ENCODE assay signal across 14 mouse cellular contexts in the genomic region with DNA sequence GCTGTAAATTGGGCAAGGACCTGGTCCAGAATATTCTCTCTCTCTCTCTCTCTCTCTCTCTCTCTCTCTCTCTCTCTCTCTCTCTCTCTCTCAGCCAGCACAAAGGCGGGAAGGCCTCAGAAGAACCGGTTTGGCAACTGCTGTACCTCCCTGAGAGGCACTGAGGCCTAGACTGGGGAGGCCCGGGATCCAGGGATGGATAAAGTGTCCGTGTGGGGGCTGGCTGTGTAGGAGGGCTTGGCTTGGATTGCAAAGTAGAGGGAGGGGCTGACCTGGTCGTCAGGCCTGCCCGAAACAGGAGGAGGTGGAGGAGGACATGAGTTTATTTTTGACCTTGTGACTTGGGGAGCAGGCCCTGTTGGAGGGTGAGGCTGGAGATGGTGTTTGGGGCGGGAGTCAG. TPM values are rescaled to one million over a fixed set of nuclear protein-coding genes. Genes with fewer than 3 reads are reported as not detected.
DNase-seq lines count a peak whose midpoint lies in the region; ATAC-seq and TF ChIP-seq lines count a peak whose summit lies in the region.
"Had no signal": no experiment of that assay in that cellular context is flagged by ENCODE, and none has a peak within 500 bp of the region (broad histone marks: within the 10 kb centered on the region; RNA-seq: fewer than 3 reads in every experiment).

No protein-coding gene starts in this region.

- H3K9ac ChIP-seq in intestine, embryonic 16.5 days (ENCODE audit: low read depth, low read length) = peak overlapping the region; percentile 46; the same call in 1 of the 2 replicates
- H3K9ac ChIP-seq in stomach, embryonic 14.5 days (replicated peaks; ENCODE audit: low read depth, low read length) = no peak overlapping the region
- H3K9ac ChIP-seq: hindbrain, embryonic 12.5 days; limb, embryonic 12.5 days had no signal

- no peaks in the 10 kb centered on the region for H3K36me3 ChIP-seq in intestine, embryonic 16.5 days (ENCODE audit: control insufficient read depth, insufficient read depth, low read length)
- H3K36me3 ChIP-seq in stomach, embryonic 14.5 days (ENCODE audit: control insufficient read depth, insufficient read depth, low read length) = no peaks in the 10 kb centered on the region
- H3K36me3 ChIP-seq: hindbrain, embryonic 12.5 days; limb, embryonic 12.5 days had no signal

- H3K27me3 ChIP-seq in intestine, embryonic 16.5 days (replicated peaks; ENCODE audit: control insufficient read depth, insufficient read depth, low read length) = no peaks in the 10 kb centered on the region
- H3K27me3 ChIP-seq in stomach, embryonic 14.5 days (ENCODE audit: control insufficient read depth, insufficient read depth, low read length) = no peaks in the 10 kb centered on the region
- H3K27me3 ChIP-seq: hindbrain, embryonic 12.5 days; limb, embryonic 12.5 days had no signal

- peak; percentile 81 for ATAC-seq in intestine, embryonic 16.5 days
- peak; percentile 89 for ATAC-seq in stomach, embryonic 14.5 days (ENCODE audit: insufficient number of reproducible peaks, insufficient read depth, low FRiP score, low read depth)

- H3K4me1 ChIP-seq in intestine, embryonic 16.5 days (ENCODE audit: control insufficient read depth, insufficient read depth, low read length) = peaks cover 24% of the 10 kb centered on the region
- 0 out of 2 replicates have a peak, but pooled peaks cover 4% of the 10 kb centered on the region for H3K4me1 ChIP-seq in stomach, embryonic 14.5 days (ENCODE audit: control insufficient read depth, insufficient read depth, low read length)
- H3K4me1 ChIP-seq: hindbrain, embryonic 12.5 days; limb, embryonic 12.5 days had no signal

- 28% methylated on average over 7 of the region's 7 CpGs for WGBS in intestine, embryonic 16.5 days
- WGBS in stomach, embryonic 14.5 days = 28% methylated on average over 7 of the region's 7 CpGs

- no peak overlapping the region for H3K4me2 ChIP-seq in intestine, embryonic 16.5 days (ENCODE audit: low read depth, low read length)
- H3K4me2 ChIP-seq in stomach, embryonic 14.5 days (replicated peaks; ENCODE audit: low read depth, low read length) = no peak overlapping the region
- H3K4me2 ChIP-seq: hindbrain, embryonic 12.5 days; limb, embryonic 12.5 days had no signal

- TF ChIP-seq CTCF in left cerebral cortex, adult 2 months (IDR thresholded peaks at IDR 0.05) = no peak

- intact Hi-C loops in left cerebral cortex, adult 2 months (cut with DNase I) = no loop called here

- peak; percentile 2 for DNase-seq in kidney, adult 11 months
- DNase-seq in kidney, adult 8-10 months = no peak
- DNase-seq in R1 (ENCODE audit: low read depth, low spot score) = peak; percentile 55
- DNase-seq in spleen, postnatal 4 days (ENCODE audit: low spot score in 2 of 2) = no peak
- no peak for DNase-seq in B cell, adult 2 months
- no peak for DNase-seq in left cerebral cortex, adult 2 months (ENCODE audit: extremely low spot score in 1 of 2, low spot score in 2 of 2)
- DNase-seq: adrenal gland, adult 2 months; heart, adult 2 months; layer of hippocampus, adult 9-11 months had no signal

- no peak overlapping the region for H3K4me3 ChIP-seq in intestine, embryonic 16.5 days (ENCODE audit: low read length)
- no peak overlapping the region for H3K4me3 ChIP-seq in stomach, embryonic 14.5 days (ENCODE audit: low read depth, low read length)
- H3K4me3 ChIP-seq in left cerebral cortex, adult 2 months = no peak overlapping the region
- H3K4me3 ChIP-seq: heart, adult 2 months; hindbrain, embryonic 12.5 days; limb, embryonic 12.5 days had no signal

- H3K27ac ChIP-seq in intestine, embryonic 16.5 days (ENCODE audit: low read length) = peak overlapping the region; percentile 55; the same call in 1 of the 2 replicates
- H3K27ac ChIP-seq in stomach, embryonic 14.5 days (ENCODE audit: low read length) = peak overlapping the region; percentile 57
- no peak overlapping the region for H3K27ac ChIP-seq in left cerebral cortex, adult 2 months
- H3K27ac ChIP-seq: heart, adult 2 months; hindbrain, embryonic 12.5 days; limb, embryonic 12.5 days; macrophage had no signal

- H3K9me3 ChIP-seq in intestine, embryonic 16.5 days (ENCODE audit: control insufficient read depth, low read length) = no peaks in the 10 kb centered on the region
- H3K9me3 ChIP-seq in stomach, embryonic 14.5 days (ENCODE audit: control insufficient read depth, low read depth, low read length) = no peaks in the 10 kb centered on the region
- H3K9me3 ChIP-seq: hindbrain, embryonic 12.5 days; limb, embryonic 12.5 days had no signal

RNA-seq across cellular contexts. Expression of a gene that starts 27.4 kb away (rescaled TPM):
- polyA plus RNA-seq in intestine, embryonic 16.5 days (2015; fragmentation: Nextera tagmentation; extraction: Ambion mirVana) = 6.0 and 7.0 TPM in 2 replicates
- polyA plus RNA-seq in stomach, embryonic 14.5 days (2014; fragmentation: Nextera tagmentation; extraction: Ambion mirVana) = 4.7 and 5.8 TPM in 2 replicates
- total RNA-seq in left cerebral cortex, adult 2 months (2021) = 10 to 100 TPM; 11.7 to 13.1 TPM
- polyA plus RNA-seq: macrophage had no signal

Comparison
In these comparisons a context has a peak if more than half of its experiments do, and no peak if none do; other contexts are left out.
1. DNase-seq: peak in kidney, adult 11 months (single experiment) and R1 (single experiment); none in kidney, adult 8-10 months (0 of 2), spleen, postnatal 4 days (0 of 2), B cell, adult 2 months (0 of 2) and left cerebral cortex, adult 2 months (0 of 2).